Mouse (Mus musculus): ENCODE results near the gene Pcyt1a. TPM values are rescaled to one million over a fixed set of nuclear protein-coding genes. Genes with fewer than 3 reads are reported as not detected.
"Not testable (repeated sequence)": the region's sequence is repeated elsewhere in the genome, so short reads cannot be mapped to it uniquely, and the experiment has no call there.

The Pcyt1a gene
- total and polyA plus RNA-seq, 3 experiments, result 17.0 to 25.7 (median 21.1) TPM

DNA sequence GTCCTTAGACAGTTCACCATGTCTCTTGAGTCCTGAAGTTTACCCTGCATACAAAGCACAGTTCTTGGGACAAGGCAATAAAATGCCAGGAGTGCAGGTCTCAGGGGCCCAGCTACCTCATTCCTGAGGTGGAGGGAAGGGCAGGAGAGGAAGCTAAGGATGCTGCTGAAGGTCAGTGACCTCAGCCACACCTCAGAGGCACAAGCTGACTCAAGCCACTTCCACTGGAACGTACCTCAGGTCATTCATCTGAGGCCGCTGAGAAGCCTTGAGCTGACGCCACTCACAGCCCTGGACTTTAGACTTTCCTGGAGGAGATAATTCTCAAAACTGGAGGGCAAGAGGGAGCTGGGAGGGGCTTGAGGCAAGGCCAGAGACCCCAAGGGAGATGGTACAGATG, 58.2 kb downstream of the Pcyt1a start:
- Histone ChIP-seq H3K4me2 (ENCODE audit: insufficient read depth, low read depth, poor library complexity, severe bottlenecking) (no peak overlapping the region), H3K79me2 (replicated peaks; ENCODE audit: control insufficient read depth, extremely low read depth, insufficient read depth, poor library complexity, severe bottlenecking) (no peaks in the 10 kb centered on the region), H3K27me3 (replicated peaks) (peaks cover 2% of the 10 kb centered on the region), H3K4me1 (ENCODE audit: control insufficient read depth in 1 of 2, insufficient read depth in 2 of 2) (peaks cover 0 to 7% of the 10 kb centered on the region in 2 experiments; a peak in 2 of 4 replicates), H3K9ac (ENCODE audit: insufficient read depth, low read depth) (no peak overlapping the region), H3K4me3 (replicated peaks in 1 of 3; ENCODE audit: low read depth in 2 of 3, low read length in 2 of 3, poor library complexity in 1 of 3) (no peak overlapping the region), H3K27ac (ENCODE audit: insufficient read depth, low read depth) (no peak overlapping the region), H3K36me3 (replicated peaks in 1 of 2; ENCODE audit: control insufficient read depth in 1 of 2, insufficient read depth in 1 of 2, low read length in 1 of 2) (no peaks in the 10 kb centered on the region), H3K9me3 (replicated peaks; ENCODE audit: low read length) (no peaks in the 10 kb centered on the region)
- dilution Hi-C loops (cut with MboI; ENCODE audit: extremely low pct_ligation_motif_present, extremely low pct_unique_long_range_greater_than_20kb, low sequenced_read_pairs) (no loop called here), in situ Hi-C loops (cut with MboI; ENCODE audit: low pct_ligation_motif_present, low pct_unique_long_range_greater_than_20kb, low sequenced_read_pairs) (no loop called here)
- no peak for DNase-seq (ENCODE audit: extremely low read depth)
- TF ChIP-seq EP300 (IDR thresholded peaks at IDR 0.05; ENCODE audit: low read length), result no peak
- no peak for TF ChIP-seq UBTF (IDR thresholded peaks at IDR 0.05; ENCODE audit: low read depth, low read length)
- no peak for TF ChIP-seq ZC3H11A (IDR thresholded peaks at IDR 0.05; ENCODE audit: low read depth, low read length)
- TF ChIP-seq NRF1 (IDR thresholded peaks at IDR 0.05; ENCODE audit: low read depth, low read length), result no peak
- no peak for TF ChIP-seq ELF1 (IDR thresholded peaks at IDR 0.05; ENCODE audit: low read depth, low read length)
- no peak for TF ChIP-seq MEF2A (IDR thresholded peaks at IDR 0.05; ENCODE audit: borderline replicate concordance, low read depth, low read length)
- TF ChIP-seq MYC (IDR thresholded peaks at IDR 0.05; ENCODE audit: low read depth, low read length), result no peak
- no peak for TF ChIP-seq ZKSCAN1 (IDR thresholded peaks at IDR 0.05; ENCODE audit: borderline replicate concordance, low read depth, low read length)
- TF ChIP-seq SIN3A (IDR thresholded peaks at IDR 0.05; ENCODE audit: low read length), result no peak
- TF ChIP-seq NELFE (IDR thresholded peaks at IDR 0.05; ENCODE audit: low read depth, low read length), result no peak
- no peak for TF ChIP-seq USF2 (conservative IDR thresholded peaks at IDR 0.05; ENCODE audit: low read depth, low read length)
- TF ChIP-seq MAZ (IDR thresholded peaks at IDR 0.05; ENCODE audit: low read depth, low read length), result no peak
- TF ChIP-seq RCOR1 (conservative IDR thresholded peaks at IDR 0.05; ENCODE audit: low read depth, low read length), result no peak
- no peak for TF ChIP-seq IRF4 (IDR thresholded peaks at IDR 0.05; ENCODE audit: low read depth, low read length)
- TF ChIP-seq BHLHE40 (IDR thresholded peaks at IDR 0.05; ENCODE audit: low read depth, low read length), result no peak
- no peak for TF ChIP-seq HCFC1 (IDR thresholded peaks at IDR 0.05; ENCODE audit: low read depth, low read length)

DNA sequence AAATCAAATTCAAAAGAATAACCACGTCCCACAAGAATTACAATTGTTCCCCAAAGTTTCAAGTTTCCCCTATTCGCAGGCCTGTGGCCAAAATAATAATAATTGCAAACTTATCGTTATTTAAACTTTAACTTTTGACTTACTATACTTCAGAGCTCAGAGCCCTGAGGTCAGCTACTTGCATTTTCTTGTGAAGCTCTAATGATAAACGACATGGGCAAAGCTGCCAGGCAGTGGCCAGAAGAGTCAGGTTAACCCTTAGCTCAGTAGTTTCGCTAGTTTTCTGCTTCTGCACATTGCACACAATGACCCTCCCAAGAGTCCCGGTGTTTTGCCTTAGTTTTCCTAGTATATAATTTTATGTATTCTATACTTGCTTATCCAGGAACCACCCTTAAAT, 63.6 kb downstream of the Pcyt1a start:
- H3K4me2 ChIP-seq (ENCODE audit: insufficient read depth, low read depth, poor library complexity, severe bottlenecking); DNase-seq (ENCODE audit: extremely low read depth); H3K4me3 ChIP-seq (replicated peaks in 1 of 3; ENCODE audit: low read depth in 2 of 3, low read length in 2 of 3, poor library complexity in 1 of 3); H3K9me3 ChIP-seq (replicated peaks; ENCODE audit: low read length); H3K79me2 ChIP-seq (replicated peaks; ENCODE audit: control insufficient read depth, extremely low read depth, insufficient read depth, poor library complexity, severe bottlenecking); dilution Hi-C loops (cut with MboI; ENCODE audit: extremely low pct_ligation_motif_present, extremely low pct_unique_long_range_greater_than_20kb, low sequenced_read_pairs); H3K27me3 ChIP-seq (replicated peaks); H3K9ac ChIP-seq (ENCODE audit: insufficient read depth, low read depth); H3K4me1 ChIP-seq (ENCODE audit: control insufficient read depth in 1 of 2, insufficient read depth in 2 of 2); H3K36me3 ChIP-seq (replicated peaks in 1 of 2; ENCODE audit: control insufficient read depth in 1 of 2, insufficient read depth in 1 of 2, low read length in 1 of 2); H3K27ac ChIP-seq (ENCODE audit: insufficient read depth, low read depth): not testable (repeated sequence)
- in situ Hi-C loops (cut with MboI; ENCODE audit: low pct_ligation_motif_present, low pct_unique_long_range_greater_than_20kb, low sequenced_read_pairs), result loop anchor here (10.0 kb wide), 1 partner anchor 350 kb away; no protein-coding TSS in a partner anchor
